Mouse (Mus musculus) megakaryocyte, embryonic 14.5 days (primary cell): ENCODE data around the gene Atf6. TPM values are rescaled to one million over a fixed set of nuclear protein-coding genes. Genes with fewer than 3 reads are reported as not detected.

ENCODE experiments used
- H3K27me3 ChIP-seq: replicated peaks from 2 replicates; pipeline ENCODE3; 2012; ENCODE audit warnings: inconsistent platforms
- H3K36me3 ChIP-seq: replicated peaks from 2 replicates; pipeline ENCODE3; 2012; ENCODE audit warnings: low read length, inconsistent platforms, mixed read lengths
- H3K4me1 ChIP-seq: 2 replicates; pipeline ENCODE4 v1.6.1; 2012; ENCODE audit warnings: inconsistent platforms
- H3K4me3 ChIP-seq: replicated peaks from 2 replicates; pipeline ENCODE3; 2012; ENCODE audit warnings: moderate library complexity, mild to moderate bottlenecking, inconsistent platforms
- H3K9me3 ChIP-seq: 2 replicates; pipeline ENCODE4 v1.6.1; 2012; ENCODE audit warnings: inconsistent platforms
- FLI1 ChIP-seq: IDR thresholded peaks from 2 replicates; pipeline ENCODE4 v1.6.1; 2012; ENCODE audit warnings: low read length, inconsistent platforms, mixed read lengths
- GATA1 ChIP-seq: IDR thresholded peaks from 3 replicates; pipeline ENCODE4 v1.6.1; 2012; ENCODE audit warnings: mixed read lengths, low read length, inconsistent platforms, borderline replicate concordance
- polyA plus RNA-seq: library from polyadenylated mRNA; stranded (reverse); fragments of >175 nt; gene quantifications from 2 replicates; pipeline ENCODE4 v1.2.3, GENCODE M21; 2012; ENCODE audit warnings: low replicate concordance; ENCODE audit not compliant: insufficient read depth

Gene Atf6
- polyA plus RNA-seq, 1 experiment, result 4.8 TPM

DNA sequence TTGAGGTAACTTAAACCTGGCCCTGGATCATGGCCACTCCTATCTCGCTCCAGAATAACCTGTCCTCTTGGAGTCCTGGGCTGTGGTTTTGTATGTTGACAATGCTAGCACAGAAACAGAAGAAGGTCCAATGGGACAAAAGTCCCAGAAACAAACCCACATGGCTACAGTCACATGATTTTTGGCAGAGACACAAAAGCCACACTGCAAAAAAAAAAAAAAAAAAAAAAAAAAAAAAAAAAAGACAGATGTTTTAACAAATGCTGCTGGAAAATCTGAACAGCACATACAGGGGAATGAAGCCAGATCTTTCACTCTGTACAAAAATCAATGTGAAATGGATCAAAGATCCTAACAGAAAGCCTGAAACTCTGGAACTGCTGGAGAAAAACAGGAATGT lies 105.9 kb downstream of the Atf6 start:
- H3K4me3 ChIP-seq, result no peak overlapping the region
- H3K4me1 ChIP-seq, result peaks cover 6% of the 10 kb centered on the region; the same call in 1 of the 2 replicates
- peaks cover 95% of the 10 kb centered on the region for H3K36me3 ChIP-seq
- H3K9me3 ChIP-seq, result no peaks in the 10 kb centered on the region
- TF ChIP-seq FLI1 (no peak), GATA1 (no peak)
- no peaks in the 10 kb centered on the region for H3K27me3 ChIP-seq

DNA sequence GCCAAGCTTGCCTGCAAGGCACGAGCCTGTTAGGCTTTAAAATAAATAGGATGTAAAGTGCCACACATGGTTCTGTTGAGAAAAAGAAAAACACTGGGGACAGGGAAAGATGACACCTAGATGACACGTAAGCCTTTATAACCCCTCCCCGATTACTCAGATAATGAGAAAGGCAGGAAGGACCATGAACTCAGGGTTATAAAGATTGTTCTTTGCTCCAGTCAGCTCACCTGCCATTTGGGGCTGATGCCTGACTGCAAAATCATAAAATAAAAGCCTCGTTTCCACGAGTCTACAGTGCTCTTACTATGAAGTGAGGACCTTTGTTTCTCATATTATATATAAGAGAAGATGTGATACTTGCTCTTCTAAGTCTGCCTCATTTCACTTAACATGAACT lies 114.0 kb downstream of the Atf6 start:
- peaks cover 15% of the 10 kb centered on the region for H3K4me1 ChIP-seq
- H3K4me3 ChIP-seq, result no peak overlapping the region
- H3K27me3 ChIP-seq, result no peaks in the 10 kb centered on the region
- H3K36me3 ChIP-seq, result peaks cover 80% of the 10 kb centered on the region
- H3K9me3 ChIP-seq, result no peaks in the 10 kb centered on the region
- no peak for TF ChIP-seq FLI1
- TF ChIP-seq GATA1, result no peak

DNA sequence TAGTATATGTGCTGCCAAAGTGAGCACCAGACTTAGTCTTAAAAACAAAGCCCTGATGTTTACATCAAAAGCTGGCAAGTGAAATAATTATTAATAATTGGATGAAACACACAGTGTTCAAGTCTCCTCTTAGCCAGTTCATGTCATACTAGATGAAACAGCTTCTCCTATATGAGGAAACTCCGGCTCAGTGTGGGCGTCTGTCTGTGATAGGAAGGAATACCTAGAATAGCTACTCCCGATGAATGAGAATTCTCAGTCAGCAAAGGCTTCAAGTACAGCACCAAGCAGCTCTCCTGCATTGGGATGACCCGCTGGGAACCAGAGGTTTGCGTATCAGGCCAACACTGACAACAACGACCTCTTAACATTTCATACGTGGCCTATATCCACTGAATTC lies 115.8 kb downstream of the Atf6 start:
- TF ChIP-seq GATA1, result no peak
- no peak for TF ChIP-seq FLI1
- Histone ChIP-seq H3K4me3 (no peak overlapping the region), H3K9me3 (no peaks in the 10 kb centered on the region), H3K4me1 (peaks cover 21% of the 10 kb centered on the region), H3K27me3 (no peaks in the 10 kb centered on the region), H3K36me3 (peaks cover 83% of the 10 kb centered on the region)

DNA sequence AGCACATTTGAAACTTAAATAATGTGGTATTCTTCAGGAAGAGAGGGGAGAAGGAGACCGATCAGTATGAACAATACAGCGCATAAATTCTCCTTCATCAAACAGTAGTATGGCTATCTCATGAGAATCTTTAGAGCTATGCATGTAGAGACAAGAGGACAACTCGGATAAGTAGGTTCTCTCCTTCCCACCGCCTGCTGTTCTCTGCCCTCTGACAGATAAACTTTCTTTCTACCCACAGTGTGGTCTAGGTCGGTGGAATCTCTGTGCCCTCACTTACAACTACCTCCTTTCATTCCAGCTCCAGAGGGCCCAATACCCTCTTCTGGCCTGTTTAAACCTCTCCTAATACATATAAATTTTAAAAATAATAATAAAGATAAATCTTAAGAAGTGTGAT lies 121.0 kb downstream of the Atf6 start:
- TF ChIP-seq GATA1, result no peak
- no peak for TF ChIP-seq FLI1
- peaks cover 12% of the 10 kb centered on the region; the same call in 1 of the 2 replicates for H3K4me1 ChIP-seq
- no peak overlapping the region for H3K4me3 ChIP-seq
- peaks cover 89% of the 10 kb centered on the region for H3K36me3 ChIP-seq
- H3K27me3 ChIP-seq, result no peaks in the 10 kb centered on the region
- H3K9me3 ChIP-seq, result no peaks in the 10 kb centered on the region

DNA sequence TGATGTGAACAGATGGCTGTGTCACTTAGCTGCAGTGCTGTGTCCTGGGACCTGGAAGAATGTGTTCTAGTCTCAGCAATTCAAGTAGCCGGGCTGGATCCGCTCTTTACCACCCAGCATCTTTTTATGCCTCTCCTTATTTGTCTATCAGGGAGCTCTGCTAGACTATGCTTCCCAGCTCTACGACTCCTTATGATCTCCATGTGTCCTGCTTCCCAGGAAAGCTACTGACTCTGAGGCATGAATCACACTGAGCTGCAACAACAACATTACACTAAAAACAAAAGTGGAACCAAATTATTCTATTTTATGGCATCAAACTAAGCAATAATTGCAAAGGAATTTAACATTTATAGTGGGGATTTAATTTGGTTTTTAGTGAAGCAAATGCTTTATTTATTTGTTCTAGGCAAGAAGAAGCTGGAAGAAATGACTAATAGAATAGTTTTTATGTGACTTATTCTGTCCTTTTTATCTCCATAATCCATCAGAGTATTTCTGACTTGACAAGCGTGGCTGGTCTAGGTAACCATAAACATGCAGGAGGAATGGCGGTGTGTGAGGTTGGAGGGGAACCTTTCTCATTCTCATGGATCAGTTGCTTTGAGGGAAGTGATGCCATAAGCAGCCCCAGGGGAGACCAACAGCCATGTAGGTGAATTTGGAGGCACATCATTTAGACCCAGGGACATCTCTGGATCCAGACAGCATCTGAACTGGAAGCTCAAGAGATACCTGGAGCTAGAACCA lies 125.9 kb downstream of the Atf6 start:
- no peaks in the 10 kb centered on the region for H3K9me3 ChIP-seq
- no peak for TF ChIP-seq GATA1
- TF ChIP-seq FLI1, result no peak
- no peaks in the 10 kb centered on the region for H3K27me3 ChIP-seq
- H3K4me1 ChIP-seq, result peaks cover 3% of the 10 kb centered on the region; the same call in 1 of the 2 replicates
- H3K4me3 ChIP-seq, result no peak overlapping the region
- H3K36me3 ChIP-seq, result peaks cover 91% of the 10 kb centered on the region

DNA sequence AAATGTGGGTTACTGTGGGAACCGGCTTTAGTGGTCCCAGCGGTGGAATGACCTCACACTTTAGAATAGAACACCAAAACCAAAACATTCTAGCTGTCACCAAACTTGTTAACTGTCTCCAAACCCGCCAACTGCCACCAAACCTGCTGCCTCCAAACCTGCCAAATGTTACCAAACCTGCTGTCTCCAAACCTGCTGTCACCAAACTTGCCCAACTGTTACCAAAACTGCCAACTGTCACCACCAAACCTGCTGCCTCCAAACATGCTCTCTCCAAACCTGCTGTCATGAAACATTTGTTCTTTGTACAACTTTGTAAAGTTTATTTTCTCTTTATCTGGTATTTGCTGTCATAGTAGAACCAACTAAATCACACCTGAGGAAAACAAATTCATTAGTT lies 132.7 kb downstream of the Atf6 start:
- TF ChIP-seq GATA1 (no peak), FLI1 (no peak)
- H3K36me3 ChIP-seq, result peaks cover 94% of the 10 kb centered on the region
- H3K9me3 ChIP-seq, result no peaks in the 10 kb centered on the region
- peaks cover 19% of the 10 kb centered on the region for H3K4me1 ChIP-seq
- no peak overlapping the region for H3K4me3 ChIP-seq
- no peaks in the 10 kb centered on the region for H3K27me3 ChIP-seq

DNA sequence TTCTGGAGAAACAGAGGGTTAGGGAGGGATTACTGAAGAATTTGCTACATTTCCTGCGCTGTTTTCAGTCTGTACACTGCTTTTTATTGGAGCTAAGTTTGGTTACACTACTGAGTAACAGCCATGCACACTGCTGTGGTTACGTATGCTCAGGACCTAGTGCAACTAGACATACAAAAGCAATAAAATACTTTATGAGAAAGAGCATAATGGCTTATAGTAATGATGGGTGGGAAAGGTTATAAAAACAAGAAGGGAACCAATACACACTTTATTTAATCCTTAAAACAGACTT lies 135.0 kb downstream of the Atf6 start:
- peaks cover 91% of the 10 kb centered on the region for H3K36me3 ChIP-seq
- H3K9me3 ChIP-seq, result no peaks in the 10 kb centered on the region
- TF ChIP-seq GATA1 (no peak), FLI1 (no peak)
- peaks cover 23% of the 10 kb centered on the region; the same call in 1 of the 2 replicates for H3K4me1 ChIP-seq
- H3K4me3 ChIP-seq, result no peak overlapping the region
- H3K27me3 ChIP-seq, result no peaks in the 10 kb centered on the region

DNA sequence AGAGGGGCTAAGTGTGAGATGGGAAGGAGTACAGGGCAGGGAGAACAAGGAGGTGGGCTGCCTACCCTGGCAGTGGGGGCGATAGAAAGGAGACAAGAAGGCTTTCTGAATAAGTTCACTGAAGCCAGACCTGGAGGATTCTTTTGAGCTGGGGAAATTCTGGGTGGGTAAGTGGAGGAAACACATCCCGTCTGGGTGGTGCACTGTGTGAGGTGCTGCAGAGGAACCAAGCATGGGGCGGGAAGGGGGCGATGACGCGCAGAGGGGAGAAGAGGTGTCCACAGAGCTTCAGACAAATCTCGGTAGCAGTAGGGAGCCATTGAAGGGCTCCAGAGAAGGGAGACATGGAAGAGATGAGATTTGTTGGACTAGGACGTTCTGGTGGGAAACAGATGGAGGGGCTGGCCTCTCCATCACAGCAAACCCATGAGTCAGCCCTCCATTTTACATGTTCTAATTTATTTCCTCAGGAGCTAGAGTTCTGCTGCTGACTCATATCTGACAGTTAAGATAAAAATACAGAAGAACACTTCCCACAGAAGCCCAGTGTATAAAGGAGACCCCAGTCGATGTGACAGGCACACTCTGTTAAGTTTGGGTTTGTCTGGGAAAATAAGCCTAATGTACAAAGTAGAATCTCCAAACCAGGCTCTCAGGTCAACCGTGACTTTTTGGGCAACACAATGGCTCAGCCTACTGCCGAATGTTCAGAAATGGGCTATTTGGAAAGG lies 135.5 kb downstream of the Atf6 start:
- Histone ChIP-seq H3K9me3 (no peaks in the 10 kb centered on the region), H3K27me3 (no peaks in the 10 kb centered on the region), H3K4me3 (no peak overlapping the region), H3K4me1 (peaks cover 23% of the 10 kb centered on the region; the same call in 1 of the 2 replicates), H3K36me3 (peaks cover 93% of the 10 kb centered on the region)
- TF ChIP-seq GATA1, result no peak
- no peak for TF ChIP-seq FLI1

DNA sequence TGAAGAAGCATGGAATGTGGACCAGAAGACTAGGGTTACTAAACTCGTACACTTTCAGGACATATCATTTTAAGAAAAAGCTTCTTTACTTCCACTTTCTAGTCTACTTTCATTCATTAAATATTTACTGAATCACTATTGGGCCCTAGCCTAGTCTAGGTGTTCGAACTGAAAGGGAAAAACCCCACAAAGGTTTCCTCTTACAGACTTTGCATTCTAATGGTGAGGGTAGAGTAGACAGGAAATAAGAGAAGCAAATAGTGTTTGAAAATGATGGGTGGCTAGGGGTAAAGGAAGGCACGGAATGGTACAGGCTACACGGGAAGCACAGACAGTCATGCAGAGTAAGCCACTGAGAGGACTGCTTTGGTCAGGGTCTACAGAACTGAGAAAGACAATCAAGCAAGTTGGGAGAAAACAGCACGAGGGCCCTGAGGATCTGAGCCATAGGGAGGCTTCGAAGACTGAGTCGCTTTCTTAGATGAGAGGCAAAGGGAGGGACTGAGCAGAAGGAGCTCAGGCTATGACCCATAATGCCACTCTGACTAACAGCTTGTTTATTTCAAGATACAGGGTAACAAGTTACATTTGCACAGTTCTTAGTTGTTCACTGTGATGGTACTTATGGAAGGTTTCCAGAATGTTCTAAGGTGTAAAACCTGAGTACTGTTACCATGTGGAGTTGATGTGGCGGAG lies 138.2 kb downstream of the Atf6 start:
- Histone ChIP-seq H3K9me3 (no peaks in the 10 kb centered on the region), H3K4me3 (no peak overlapping the region), H3K4me1 (peaks cover 34% of the 10 kb centered on the region), H3K36me3 (peaks cover 95% of the 10 kb centered on the region), H3K27me3 (no peaks in the 10 kb centered on the region)
- TF ChIP-seq GATA1, result no peak
- no peak for TF ChIP-seq FLI1

DNA sequence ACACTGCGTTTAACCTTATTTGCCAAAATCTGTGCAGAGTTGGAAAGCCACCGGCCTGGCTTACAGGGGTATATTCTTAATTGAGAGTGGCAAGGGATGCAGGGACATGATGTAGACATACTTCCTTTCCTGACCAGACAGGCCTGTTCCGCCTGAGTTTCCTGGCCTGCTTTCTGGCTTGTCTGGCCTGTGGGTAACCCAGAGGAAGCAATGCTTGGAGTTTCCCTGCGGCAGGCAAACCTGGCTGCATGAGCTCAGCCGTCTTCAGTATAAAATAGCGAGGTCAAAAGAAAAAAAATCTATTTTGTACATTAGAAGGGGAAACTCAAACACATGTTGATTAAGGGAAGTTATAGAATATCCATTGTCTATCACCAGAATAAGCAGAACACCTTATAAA lies 139.0 kb downstream of the Atf6 start:
- H3K4me3 ChIP-seq, result no peak overlapping the region
- no peaks in the 10 kb centered on the region for H3K9me3 ChIP-seq
- peaks cover 95% of the 10 kb centered on the region for H3K36me3 ChIP-seq
- TF ChIP-seq GATA1, result no peak
- no peaks in the 10 kb centered on the region for H3K27me3 ChIP-seq
- peaks cover 31% of the 10 kb centered on the region for H3K4me1 ChIP-seq
